Mouse (Mus musculus) MEL (cell line): Measurements from ENCODE around the gene Tubgcp6. TPM values are rescaled to one million over a fixed set of nuclear protein-coding genes. Genes with fewer than 3 reads are reported as not detected.

ENCODE experiments used
- DNase-seq: peaks from one replicate; pipeline ENCODE4 v3.0.0; 2011; ENCODE audit warnings: low read depth, low spot score
- H3K27ac ChIP-seq: 2 replicates; pipeline ENCODE4 v1.5.1; 2012; ENCODE audit warnings: low read depth, mild to moderate bottlenecking, control low read depth, low read length, moderate library complexity; ENCODE audit not compliant: control insufficient read depth
- H3K27me3 ChIP-seq, 2 experiments: fragments of 150-350 bp in 1 of 2; sonication (generic) in 1 of 2; 2 replicates each; pipeline ENCODE4 v1.6.1; 2012; ENCODE audit warnings: low read length in 2 of 2, mild to moderate bottlenecking in 2 of 2, improper control_type of control experiment in 1 of 2, moderate library complexity in 1 of 2; ENCODE audit not compliant: insufficient read depth in 2 of 2, control insufficient read depth in 1 of 2
- H3K36me3 ChIP-seq, 2 experiments: 2 replicates each; pipeline ENCODE4 v1.6.1; 2012 to 2014; ENCODE audit warnings: low read length in 2 of 2, improper control_type of control experiment in 1 of 2, inconsistent platforms in 1 of 2, mild to moderate bottlenecking in 1 of 2; ENCODE audit not compliant: insufficient read depth in 2 of 2, control insufficient read depth in 1 of 2
- H3K4me1 ChIP-seq, 2 experiments: fragments of 150-350 bp in 1 of 2; sonication (generic) in 1 of 2; 2 replicates each; pipeline ENCODE4 v1.6.1; 2012; ENCODE audit warnings: low read length in 2 of 2, improper control_type of control experiment in 1 of 2, mild to moderate bottlenecking in 1 of 2; ENCODE audit not compliant: insufficient read depth in 2 of 2, control insufficient read depth in 1 of 2
- H3K4me3 ChIP-seq, 2 experiments: fragments of 150-350 bp in 1 of 2; sonication (generic) in 1 of 2; 2 replicates each; pipeline ENCODE4 v1.5.1; 2012; ENCODE audit warnings: low read depth in 2 of 2, low read length in 2 of 2, mild to moderate bottlenecking in 2 of 2, moderate library complexity in 2 of 2, control low read depth in 1 of 2, improper control_type of control experiment in 1 of 2; ENCODE audit not compliant: control insufficient read depth in 1 of 2, insufficient read depth in 1 of 2
- H3K79me2 ChIP-seq: 2 replicates; pipeline ENCODE4 v1.6.1; 2012; ENCODE audit warnings: mild to moderate bottlenecking, low read length, moderate library complexity; ENCODE audit not compliant: control insufficient read depth, poor library complexity, insufficient read depth
- H3K9ac ChIP-seq: 2 replicates; pipeline ENCODE4 v1.6.1; 2012; ENCODE audit warnings: low read depth, mild to moderate bottlenecking, control low read depth, low read length, moderate library complexity; ENCODE audit not compliant: control insufficient read depth, poor library complexity, severe bottlenecking
- H3K9me3 ChIP-seq: fragments of 150-350 bp; sonication (generic); replicated peaks from 2 replicates; pipeline ENCODE4 v1.6.1; 2012; ENCODE audit warnings: mild to moderate bottlenecking, low read length, improper control_type of control experiment, moderate library complexity; ENCODE audit not compliant: insufficient read depth
- CHD1 ChIP-seq: IDR thresholded peaks from 2 replicates; pipeline ENCODE4 v1.6.1; 2012; ENCODE audit warnings: low read depth, mild to moderate bottlenecking, inconsistent platforms, low read length, improper control_type of control experiment
- CTCF ChIP-seq, 3 experiments: IDR thresholded peaks in 2 of 3; conservative IDR thresholded peaks in 1 of 3; 2 replicates each; pipeline ENCODE4 v1.5.1; 2011 to 2012; ENCODE audit warnings: low read length in 3 of 3, low read depth in 2 of 3, mild to moderate bottlenecking in 2 of 3, improper control_type of control experiment in 1 of 3, inconsistent platforms in 1 of 3, mixed read lengths in 1 of 3, moderate library complexity in 1 of 3; ENCODE audit not compliant: control insufficient read depth in 1 of 3, insufficient read depth in 1 of 3, poor library complexity in 1 of 3, severe bottlenecking in 1 of 3
- E2F4 ChIP-seq: IDR thresholded peaks from 2 replicates; pipeline ENCODE4 v1.6.1; 2011; ENCODE audit warnings: low read depth, low read length, improper control_type of control experiment, borderline replicate concordance
- EP300 ChIP-seq, 2 experiments: IDR thresholded peaks; 2 replicates each; pipeline ENCODE4 v1.6.1; 2011; ENCODE audit warnings: improper control_type of control experiment in 2 of 2, low read length in 2 of 2, low read depth in 1 of 2, mild to moderate bottlenecking in 1 of 2
- ETS1 ChIP-seq: IDR thresholded peaks from 2 replicates; pipeline ENCODE4 v1.6.1; 2012; ENCODE audit warnings: low read depth, mild to moderate bottlenecking, inconsistent platforms, low read length, improper control_type of control experiment, moderate library complexity
- GABPA ChIP-seq: IDR thresholded peaks from 2 replicates; pipeline ENCODE4 v1.6.1; 2012; ENCODE audit warnings: low read depth, mild to moderate bottlenecking, inconsistent platforms, low read length, improper control_type of control experiment, moderate library complexity
- GATA1 ChIP-seq: IDR thresholded peaks from 2 replicates; pipeline ENCODE4 v1.6.1; 2011; ENCODE audit warnings: low read depth, low read length, improper control_type of control experiment
- HCFC1 ChIP-seq: IDR thresholded peaks from 2 replicates; pipeline ENCODE4 v1.6.1; 2012; ENCODE audit warnings: low read depth, mild to moderate bottlenecking, inconsistent platforms, low read length, improper control_type of control experiment, moderate library complexity
- KAT2A ChIP-seq: conservative IDR thresholded peaks from 2 replicates; pipeline ENCODE4 v1.6.1; 2012; ENCODE audit warnings: low read depth, low read length, improper control_type of control experiment, inconsistent platforms
- MAFK ChIP-seq: IDR thresholded peaks from 2 replicates; pipeline ENCODE4 v1.6.1; 2011; ENCODE audit warnings: low read depth, mild to moderate bottlenecking, low read length, improper control_type of control experiment, borderline replicate concordance
- MAX ChIP-seq: IDR thresholded peaks from 2 replicates; pipeline ENCODE4 v1.6.1; 2011; ENCODE audit warnings: low read length, improper control_type of control experiment
- MAZ ChIP-seq: IDR thresholded peaks from 2 replicates; pipeline ENCODE4 v1.6.1; 2012; ENCODE audit warnings: low read depth, mild to moderate bottlenecking, inconsistent platforms, low read length, improper control_type of control experiment
- MEF2A ChIP-seq: IDR thresholded peaks from 2 replicates; pipeline ENCODE4 v1.6.1; 2014; ENCODE audit warnings: low read depth, mild to moderate bottlenecking, inconsistent platforms, low read length, improper control_type of control experiment; ENCODE audit not compliant: poor library complexity, insufficient replicate concordance, severe bottlenecking; ENCODE audit errors: extremely low read depth
- MXI1 ChIP-seq: IDR thresholded peaks from 2 replicates; pipeline ENCODE4 v1.6.1; 2011; ENCODE audit warnings: mild to moderate bottlenecking, low read depth, low read length, improper control_type of control experiment
- POLR2A ChIP-seq, 2 experiments: IDR thresholded peaks; 2 replicates each; pipeline ENCODE4 v1.6.1; 2011 to 2012; ENCODE audit warnings: low read length in 2 of 2, mild to moderate bottlenecking in 2 of 2, control low read depth in 1 of 2, improper control_type of control experiment in 1 of 2, low read depth in 1 of 2, moderate library complexity in 1 of 2; ENCODE audit not compliant: control insufficient read depth in 1 of 2, insufficient read depth in 1 of 2, poor library complexity in 1 of 2
- POLR2AphosphoS2 ChIP-seq: IDR thresholded peaks from 2 replicates; pipeline ENCODE4 v1.6.1; 2011; ENCODE audit warnings: low read length, improper control_type of control experiment
- RAD21 ChIP-seq: IDR thresholded peaks from 2 replicates; pipeline ENCODE4 v1.6.1; 2011; ENCODE audit warnings: mild to moderate bottlenecking, low read depth, low read length, improper control_type of control experiment
- RCOR1 ChIP-seq: IDR thresholded peaks from 2 replicates; pipeline ENCODE4 v1.6.1; 2012; ENCODE audit warnings: low read depth, mild to moderate bottlenecking, inconsistent platforms, low read length, improper control_type of control experiment
- TAL1 ChIP-seq: IDR thresholded peaks from 2 replicates; pipeline ENCODE4 v1.6.1; 2012; ENCODE audit warnings: mild to moderate bottlenecking, inconsistent platforms, low read length, moderate library complexity, mixed read lengths
- TBP ChIP-seq: IDR thresholded peaks from 2 replicates; pipeline ENCODE4 v1.8.0; 2011; ENCODE audit warnings: low read depth, low read length, improper control_type of control experiment
- TCF12 ChIP-seq: IDR thresholded peaks from 2 replicates; pipeline ENCODE4 v1.6.1; 2014; ENCODE audit warnings: low read depth, mild to moderate bottlenecking, inconsistent platforms, low read length, improper control_type of control experiment, moderate library complexity
- USF1 ChIP-seq: IDR thresholded peaks from 2 replicates; pipeline ENCODE4 v1.6.1; 2014; ENCODE audit warnings: low read depth, mild to moderate bottlenecking, inconsistent platforms, low read length, improper control_type of control experiment, moderate library complexity
- USF2 ChIP-seq, 2 experiments: IDR thresholded peaks; 2 replicates each; pipeline ENCODE4 v1.6.1; 2011 to 2012; ENCODE audit warnings: improper control_type of control experiment in 2 of 2, low read length in 2 of 2, borderline replicate concordance in 1 of 2, inconsistent platforms in 1 of 2, low read depth in 1 of 2, mild to moderate bottlenecking in 1 of 2; ENCODE audit not compliant: insufficient read depth in 1 of 2
- ZC3H11A ChIP-seq: IDR thresholded peaks from 2 replicates; pipeline ENCODE4 v1.6.1; 2012; ENCODE audit warnings: low read depth, mild to moderate bottlenecking, inconsistent platforms, low read length, improper control_type of control experiment
- ZKSCAN1 ChIP-seq: IDR thresholded peaks from 2 replicates; pipeline ENCODE4 v1.6.1; 2012; ENCODE audit warnings: low read depth, mild to moderate bottlenecking, inconsistent platforms, low read length, improper control_type of control experiment, moderate library complexity
- ZMIZ1 ChIP-seq: IDR thresholded peaks from 2 replicates; pipeline ENCODE4 v1.6.1; 2012; ENCODE audit warnings: low read depth, mild to moderate bottlenecking, inconsistent platforms, low read length, improper control_type of control experiment, moderate library complexity
- ZNF384 ChIP-seq: IDR thresholded peaks from 2 replicates; pipeline ENCODE4 v1.6.1; 2012; ENCODE audit warnings: low read depth, mild to moderate bottlenecking, inconsistent platforms, low read length, improper control_type of control experiment
- polyA plus RNA-seq, 2 experiments: library from polyadenylated mRNA; stranded (reverse) in 1 of 2; unstranded in 1 of 2; fragments of >175 nt in 1 of 2; fragments of >200 nt in 1 of 2; gene quantifications; 2 replicates each; pipeline versions ENCODE4 v1.2.1 to v1.2.4; 2012; ENCODE audit warnings: low replicate concordance in 2 of 2, low read depth in 1 of 2; ENCODE audit not compliant: insufficient read length in 2 of 2, insufficient read depth in 1 of 2, missing spikeins in 1 of 2
- total RNA-seq: library from RNA; depleted of rRNA; stranded (reverse); fragments of 300-350 nt; gene quantifications from 2 replicates; pipeline ENCODE4 v1.2.3, GENCODE M21; 2012

The Tubgcp6 gene
- total and polyA plus RNA-seq, 3 experiments: 17.5 to 25.3 TPM; not detected in 1

DNA sequence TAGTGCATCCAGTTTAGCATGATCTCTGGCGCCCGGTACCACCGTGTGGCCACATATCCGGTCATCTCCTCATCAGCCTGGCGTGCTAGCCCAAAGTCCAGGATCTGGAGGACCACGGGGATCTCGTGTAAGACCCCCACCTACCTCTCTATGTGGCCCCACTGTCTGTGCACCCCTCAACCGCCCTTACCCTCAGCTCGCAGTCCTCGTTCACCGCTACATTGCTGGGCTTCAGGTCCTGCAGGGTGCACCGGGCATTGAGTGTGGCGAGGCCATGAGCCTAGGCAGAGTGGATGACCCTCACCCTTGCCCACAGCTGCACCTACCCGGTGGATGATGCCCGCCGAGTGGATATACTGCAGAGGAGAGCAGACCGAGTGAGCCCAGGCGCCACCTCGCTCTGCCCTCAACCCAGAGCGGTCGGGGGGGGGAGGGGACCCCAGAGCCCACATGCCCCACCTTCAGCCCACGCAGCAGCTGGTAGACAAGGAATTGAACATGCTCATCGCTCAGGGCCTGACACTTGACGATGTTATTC, 23.0 kb upstream of the Tubgcp6 start:
- Histone ChIP-seq H3K9ac (no peak overlapping the region), H3K36me3 (no peaks in the 10 kb centered on the region), H3K27me3 (0 out of 4 replicates have a peak, but pooled peaks cover 0 to 1% of the 10 kb centered on the region in 2 experiments), H3K79me2 (no peaks in the 10 kb centered on the region), H3K27ac (no peak overlapping the region), H3K4me1 (no peaks in the 10 kb centered on the region), H3K9me3 (no peaks in the 10 kb centered on the region), H3K4me3 (no peak overlapping the region)
- TF ChIP-seq GABPA (no peak), ZNF384 (no peak), POLR2A (IDR thresholded peaks at IDR 0.05; ENCODE audit: control insufficient read depth in 1 of 2, insufficient read depth in 1 of 2, low read depth in 1 of 2, low read length in 2 of 2, poor library complexity in 1 of 2) (no peak), MAZ (no peak), TCF12 (no peak), MEF2A (no peak), POLR2AphosphoS2 (no peak), MAX (no peak), ETS1 (no peak), ZKSCAN1 (no peak), TBP (no peak), ZMIZ1 (no peak), ZC3H11A (no peak), RAD21 (no peak), CTCF (IDR thresholded peaks at IDR 0.05 in 2 of 3, conservative IDR thresholded peaks at IDR 0.05 in 1 of 3; ENCODE audit: control insufficient read depth in 1 of 3, insufficient read depth in 1 of 3, low read depth in 2 of 3, low read length in 3 of 3, poor library complexity in 1 of 3, severe bottlenecking in 1 of 3) (no peak), MXI1 (no peak), USF2 (IDR thresholded peaks at IDR 0.05; ENCODE audit: borderline replicate concordance in 1 of 2, insufficient read depth in 1 of 2, low read depth in 1 of 2, low read length in 2 of 2) (no peak), E2F4 (no peak), CHD1 (no peak)
- no peak for DNase-seq

GRCm38 (mm10) chr15:89144965-89145364, 22.1 kb upstream of the Tubgcp6 start:
- H3K9me3 ChIP-seq: no peaks in the 10 kb centered on the region
- TF ChIP-seq E2F4: no peak
- TF ChIP-seq GATA1: no peak
- no peak for TF ChIP-seq USF1
- no peak for TF ChIP-seq MAFK
- no peak for TF ChIP-seq USF2 (IDR thresholded peaks at IDR 0.05; ENCODE audit: borderline replicate concordance in 1 of 2, insufficient read depth in 1 of 2, low read depth in 1 of 2, low read length in 2 of 2)
- no peak for TF ChIP-seq KAT2A
- no peak for TF ChIP-seq TBP
- TF ChIP-seq MEF2A: no peak
- no peak for TF ChIP-seq EP300 (IDR thresholded peaks at IDR 0.05; ENCODE audit: low read depth in 1 of 2, low read length in 2 of 2)
- TF ChIP-seq ZC3H11A: no peak
- TF ChIP-seq RCOR1: no peak
- TF ChIP-seq CTCF (IDR thresholded peaks at IDR 0.05 in 2 of 3, conservative IDR thresholded peaks at IDR 0.05 in 1 of 3; ENCODE audit: control insufficient read depth in 1 of 3, insufficient read depth in 1 of 3, low read depth in 2 of 3, low read length in 3 of 3, poor library complexity in 1 of 3, severe bottlenecking in 1 of 3): no peak
- TF ChIP-seq HCFC1: no peak
- TF ChIP-seq ETS1: no peak
- TF ChIP-seq TAL1: no peak
- H3K79me2 ChIP-seq: no peaks in the 10 kb centered on the region
- 0 out of 4 replicates have a peak, but pooled peaks cover 0 to 1% of the 10 kb centered on the region in 2 experiments for H3K27me3 ChIP-seq
- H3K27ac ChIP-seq: no peak overlapping the region
- no peak for DNase-seq
- no peaks in the 10 kb centered on the region for H3K36me3 ChIP-seq
- H3K9ac ChIP-seq: no peak overlapping the region
- no peaks in the 10 kb centered on the region for H3K4me1 ChIP-seq
- H3K4me3 ChIP-seq: no peak overlapping the region
